Mouse (Mus musculus) spleen, adult 2 months (tissue): Measurements from ENCODE around the gene Lhfpl3.

Experiments used
- CTCF ChIP-seq: fragments of 200-500 bp; IDR thresholded peaks from 2 replicates; pipeline ENCODE4 v1.5.1; 2011; ENCODE audit warnings: mild to moderate bottlenecking, inconsistent platforms; ENCODE audit not compliant: insufficient read depth, insufficient read length, insufficient replicate concordance; ENCODE audit errors: extremely low read depth
- POLR2A ChIP-seq: fragments of 200-500 bp; IDR thresholded peaks from 2 replicates; pipeline ENCODE4 v1.6.1; 2011; ENCODE audit warnings: low read depth, low read length, inconsistent platforms

- TF ChIP-seq CTCF (no peak), POLR2A (no peak)
Observed at GRCm38 (mm10) chr5:23111307-23111706, 365.4 kb downstream of the Lhfpl3 start.
